ENCODE assay signal across 20 mouse cellular contexts in the genomic region with DNA sequence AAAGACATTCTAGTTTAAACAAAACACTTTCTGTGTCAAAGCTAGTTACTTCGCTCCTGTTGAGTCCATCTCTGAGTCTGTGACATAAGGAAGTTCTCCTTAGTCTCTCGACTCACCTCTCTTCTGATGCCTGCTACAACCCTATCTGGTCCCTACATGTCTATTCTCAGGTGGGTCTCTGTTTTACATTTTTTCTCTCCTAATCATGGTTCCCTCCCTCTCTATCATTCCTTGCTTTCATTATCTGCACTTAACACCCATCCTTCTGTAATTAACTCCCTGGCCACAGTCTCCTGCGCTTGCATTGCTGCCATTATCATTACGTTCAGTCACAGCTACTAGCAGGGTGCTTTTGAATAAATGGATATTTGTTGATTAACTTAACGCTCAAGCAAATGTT.
DNase-seq lines count a peak whose midpoint lies in the region; ATAC-seq and TF ChIP-seq lines count a peak whose summit lies in the region.
"Had no signal": no experiment of that assay in that cellular context is flagged by ENCODE, and none has a peak within 500 bp of the region (broad histone marks: within the 10 kb centered on the region; RNA-seq: fewer than 3 reads in every experiment).

No protein-coding gene starts in this region.

- no peaks in the 10 kb centered on the region; the same call in 1 of the 2 replicates for H3K4me1 ChIP-seq in hindbrain, embryonic 12.5 days
- H3K4me1 ChIP-seq in hindbrain, postnatal 0 days (ENCODE audit: insufficient read depth, low read length), result 0 out of 2 replicates have a peak, but pooled peaks cover 6% of the 10 kb centered on the region
- peaks cover 23% of the 10 kb centered on the region for H3K4me1 ChIP-seq in midbrain, embryonic 15.5 days
- H3K4me1 ChIP-seq in midbrain, embryonic 16.5 days (ENCODE audit: control insufficient read depth, insufficient read depth, low read length), result 0 out of 2 replicates have a peak, but pooled peaks cover 4% of the 10 kb centered on the region
- peaks cover 26% of the 10 kb centered on the region for H3K4me1 ChIP-seq in hindbrain, embryonic 15.5 days (replicated peaks)
- H3K4me1 ChIP-seq in liver, embryonic 15.5 days (replicated peaks), result no peaks in the 10 kb centered on the region
- H3K4me1 ChIP-seq: embryonic facial prominence, embryonic 15.5 days; heart, embryonic 15.5 days; intestine, embryonic 15.5 days; limb, embryonic 12.5 days had no signal

- no peak overlapping the region for H3K4me3 ChIP-seq in hindbrain, embryonic 12.5 days
- no peak overlapping the region for H3K4me3 ChIP-seq in hindbrain, postnatal 0 days (ENCODE audit: low read length)
- H3K4me3 ChIP-seq in midbrain, embryonic 15.5 days, result no peak overlapping the region
- no peak overlapping the region for H3K4me3 ChIP-seq in midbrain, embryonic 16.5 days (ENCODE audit: low read depth, low read length)
- no peak overlapping the region for H3K4me3 ChIP-seq in hindbrain, embryonic 15.5 days
- no peak overlapping the region for H3K4me3 ChIP-seq in liver, embryonic 15.5 days (replicated peaks)
- H3K4me3 ChIP-seq: embryonic facial prominence, embryonic 15.5 days; gastrocnemius, adult 2 months; heart, embryonic 15.5 days; intestine, embryonic 15.5 days; limb, embryonic 12.5 days had no signal

- no peaks in the 10 kb centered on the region for H3K9me3 ChIP-seq in hindbrain, embryonic 12.5 days (replicated peaks)
- no peaks in the 10 kb centered on the region for H3K9me3 ChIP-seq in hindbrain, postnatal 0 days (ENCODE audit: low read length)
- H3K9me3 ChIP-seq in midbrain, embryonic 15.5 days, result no peaks in the 10 kb centered on the region
- no peaks in the 10 kb centered on the region for H3K9me3 ChIP-seq in midbrain, embryonic 16.5 days (replicated peaks; ENCODE audit: control insufficient read depth, low read length, poor library complexity, severe bottlenecking)
- H3K9me3 ChIP-seq in hindbrain, embryonic 15.5 days, result no peaks in the 10 kb centered on the region
- no peaks in the 10 kb centered on the region for H3K9me3 ChIP-seq in liver, embryonic 15.5 days (replicated peaks)
- H3K9me3 ChIP-seq: embryonic facial prominence, embryonic 15.5 days; heart, embryonic 15.5 days; intestine, embryonic 15.5 days; limb, embryonic 12.5 days had no signal

- no peak overlapping the region for H3K27ac ChIP-seq in hindbrain, embryonic 12.5 days
- H3K27ac ChIP-seq in hindbrain, postnatal 0 days, result no peak overlapping the region
- H3K27ac ChIP-seq in midbrain, embryonic 15.5 days, result peak overlapping the region; percentile 1; the same call in 1 of the 2 replicates
- no peak overlapping the region for H3K27ac ChIP-seq in midbrain, embryonic 16.5 days (ENCODE audit: low read length)
- no peak overlapping the region for H3K27ac ChIP-seq in hindbrain, embryonic 15.5 days (replicated peaks)
- 0 out of 2 replicates have a peak overlapping the region, but pooled peaks have one; percentile 33 for H3K27ac ChIP-seq in liver, embryonic 15.5 days (replicated peaks)
- H3K27ac ChIP-seq: embryonic facial prominence, embryonic 15.5 days; gastrocnemius, adult 2 months; heart, embryonic 15.5 days; intestine, embryonic 15.5 days; limb, embryonic 12.5 days had no signal

- H3K4me2 ChIP-seq in hindbrain, embryonic 12.5 days (replicated peaks), result no peak overlapping the region
- no peak overlapping the region for H3K4me2 ChIP-seq in hindbrain, postnatal 0 days (ENCODE audit: low read depth, low read length)
- H3K4me2 ChIP-seq in midbrain, embryonic 15.5 days, result no peak overlapping the region
- H3K4me2 ChIP-seq in midbrain, embryonic 16.5 days (ENCODE audit: low read length), result no peak overlapping the region
- H3K4me2 ChIP-seq in hindbrain, embryonic 15.5 days, result no peak overlapping the region
- peak overlapping the region; percentile 23; the same call in 1 of the 2 replicates for H3K4me2 ChIP-seq in liver, embryonic 15.5 days
- H3K4me2 ChIP-seq: embryonic facial prominence, embryonic 15.5 days; heart, embryonic 15.5 days; intestine, embryonic 15.5 days; limb, embryonic 12.5 days had no signal

- H3K27me3 ChIP-seq in hindbrain, embryonic 12.5 days, result no peaks in the 10 kb centered on the region
- H3K27me3 ChIP-seq in hindbrain, postnatal 0 days (ENCODE audit: insufficient read depth, low read length), result no peaks in the 10 kb centered on the region
- H3K27me3 ChIP-seq in midbrain, embryonic 15.5 days (replicated peaks), result no peaks in the 10 kb centered on the region
- H3K27me3 ChIP-seq in midbrain, embryonic 16.5 days (ENCODE audit: control insufficient read depth, insufficient read depth, low read depth, low read length), result no peaks in the 10 kb centered on the region
- H3K27me3 ChIP-seq in hindbrain, embryonic 15.5 days, result no peaks in the 10 kb centered on the region
- no peaks in the 10 kb centered on the region for H3K27me3 ChIP-seq in liver, embryonic 15.5 days
- H3K27me3 ChIP-seq: embryonic facial prominence, embryonic 15.5 days; heart, embryonic 15.5 days; intestine, embryonic 15.5 days; limb, embryonic 12.5 days had no signal

- peak; percentile 44 for ATAC-seq in hindbrain, embryonic 12.5 days (ENCODE audit: low FRiP score)
- ATAC-seq in hindbrain, postnatal 0 days, result no peak
- ATAC-seq in midbrain, embryonic 15.5 days (replicated peaks), result peak; percentile 50; the same call in 1 of the 2 replicates
- no peak for ATAC-seq in midbrain, embryonic 16.5 days
- 0 out of 2 replicates have a peak, but pooled peaks have one; percentile 19 for ATAC-seq in hindbrain, embryonic 15.5 days (ENCODE audit: low FRiP score, low read depth)
- peak; percentile 78 for ATAC-seq in liver, embryonic 15.5 days (ENCODE audit: insufficient read depth)
- ATAC-seq: intestine, embryonic 15.5 days had no signal

- DNase-seq in hindbrain, postnatal 0 days (ENCODE audit: low spot score), result no peak
- no peak for DNase-seq in heart, postnatal 4 days
- no peak for DNase-seq in layer of hippocampus, adult 8-10 months (ENCODE audit: low spot score in 2 of 2)
- DNase-seq: adrenal gland, postnatal 36 days; cerebellum, adult 11 months; cerebellum, adult 9-11 months; gastrocnemius, adult 2 months; heart, postnatal 36 days; kidney, adult 9 months; kidney, postnatal 14 days; lung, adult 2 months had no signal

- H3K36me3 ChIP-seq in hindbrain, embryonic 12.5 days, result no peaks in the 10 kb centered on the region
- H3K36me3 ChIP-seq in hindbrain, postnatal 0 days (ENCODE audit: insufficient read depth, low read length), result no peaks in the 10 kb centered on the region
- H3K36me3 ChIP-seq in midbrain, embryonic 15.5 days (replicated peaks), result no peaks in the 10 kb centered on the region
- no peaks in the 10 kb centered on the region for H3K36me3 ChIP-seq in midbrain, embryonic 16.5 days (ENCODE audit: control insufficient read depth, insufficient read depth, low read length)
- H3K36me3 ChIP-seq in hindbrain, embryonic 15.5 days, result no peaks in the 10 kb centered on the region
- no peaks in the 10 kb centered on the region for H3K36me3 ChIP-seq in liver, embryonic 15.5 days (replicated peaks)
- H3K36me3 ChIP-seq: embryonic facial prominence, embryonic 15.5 days; heart, embryonic 15.5 days; intestine, embryonic 15.5 days; limb, embryonic 12.5 days had no signal

- H3K9ac ChIP-seq in hindbrain, embryonic 12.5 days, result no peak overlapping the region
- H3K9ac ChIP-seq in hindbrain, postnatal 0 days (replicated peaks; ENCODE audit: low read length), result no peak overlapping the region
- H3K9ac ChIP-seq in midbrain, embryonic 15.5 days, result no peak overlapping the region
- no peak overlapping the region for H3K9ac ChIP-seq in midbrain, embryonic 16.5 days (ENCODE audit: low read depth, low read length)
- H3K9ac ChIP-seq in hindbrain, embryonic 15.5 days, result no peak overlapping the region
- no peak overlapping the region for H3K9ac ChIP-seq in liver, embryonic 15.5 days
- H3K9ac ChIP-seq: embryonic facial prominence, embryonic 15.5 days; heart, embryonic 15.5 days; intestine, embryonic 15.5 days; limb, embryonic 12.5 days had no signal

- no peak for TF ChIP-seq CTCF in hindbrain, postnatal 0 days (IDR thresholded peaks at IDR 0.05; ENCODE audit: low read depth)

- 65% methylated on average over 5 of the region's 5 CpGs for WGBS in hindbrain, embryonic 12.5 days
- 69% methylated on average over 5 of the region's 5 CpGs for WGBS in hindbrain, postnatal 0 days
- WGBS in midbrain, embryonic 15.5 days, result 56% methylated on average over 5 of the region's 5 CpGs
- whole genome bisulfite sequencing in midbrain, embryonic 16.5 days, result 54% methylated on average over 5 of the region's 5 CpGs
- 57% methylated on average over 5 of the region's 5 CpGs for WGBS in hindbrain, embryonic 15.5 days
- WGBS in liver, embryonic 15.5 days (ENCODE audit: insufficient replicate concordance), result 49% methylated on average over 5 of the region's 5 CpGs

Comparison
In these comparisons a context has a peak if more than half of its experiments do, and no peak if none do; other contexts are left out.
1. ATAC-seq: peak in hindbrain, embryonic 12.5 days (single experiment), midbrain, embryonic 15.5 days (single experiment), hindbrain, embryonic 15.5 days (single experiment) and liver, embryonic 15.5 days (single experiment); none in hindbrain, postnatal 0 days (single experiment) and midbrain, embryonic 16.5 days (single experiment).
2. H3K27ac ChIP-seq: peak in midbrain, embryonic 15.5 days (single experiment) and liver, embryonic 15.5 days (single experiment); none in hindbrain, embryonic 12.5 days (single experiment), hindbrain, postnatal 0 days (single experiment), midbrain, embryonic 16.5 days (single experiment) and hindbrain, embryonic 15.5 days (single experiment).